Mouse (Mus musculus): Measurements from ENCODE around the gene Vti1b.
A peak's percentile ranks its signal among the peaks of the same experiment; 100 is the strongest.
"Not testable (repeated sequence)": the region's sequence is repeated elsewhere in the genome, so short reads cannot be mapped to it uniquely, and the experiment has no call there.

Vti1b gene

DNA sequence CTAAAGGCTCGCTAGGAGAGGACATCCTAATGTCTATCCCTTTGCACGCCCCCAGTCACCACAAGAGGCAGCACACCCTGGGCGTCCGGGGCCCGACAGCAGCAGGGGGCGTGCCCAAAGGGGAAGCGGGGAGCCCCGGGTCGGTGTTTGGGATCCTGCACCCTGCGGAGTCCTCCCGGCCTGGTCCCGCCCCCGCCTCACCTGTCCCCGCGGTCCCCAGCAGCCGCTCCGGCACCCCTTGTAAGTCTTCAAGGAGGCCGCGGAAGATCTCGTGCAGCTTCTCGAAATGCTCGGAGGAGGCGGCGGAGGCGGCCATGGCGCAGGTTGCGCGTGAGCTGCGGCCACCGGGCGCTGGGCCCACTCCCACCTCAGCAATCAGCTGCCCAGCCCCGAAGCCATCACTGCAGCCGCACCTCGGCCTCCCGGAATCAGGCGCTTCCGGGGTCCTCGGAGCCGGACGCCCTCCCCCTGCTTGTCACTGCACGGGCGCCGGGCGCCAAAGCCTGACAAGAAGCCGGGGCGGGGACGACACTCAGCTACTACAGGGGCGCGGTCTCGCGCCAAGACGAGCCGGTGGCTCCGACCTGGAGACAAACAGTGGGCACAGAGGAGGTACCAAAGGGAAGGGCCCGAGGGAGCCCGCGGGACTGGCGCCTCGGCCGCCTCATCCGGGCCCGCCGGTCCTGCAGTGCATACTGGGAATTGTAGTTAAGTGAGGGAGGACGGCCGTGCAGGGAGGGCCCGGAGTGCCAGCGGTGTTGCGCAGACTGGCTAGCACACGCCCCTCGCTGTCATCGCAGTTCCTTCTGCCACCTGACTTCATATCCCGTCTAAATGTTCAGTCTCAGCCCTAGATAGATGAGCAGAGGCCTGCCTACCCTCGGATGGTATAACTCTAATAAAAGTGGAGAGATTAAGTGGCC is at the start of gene Vti1b:
Gene Vti1b, minus strand, starts transcription at position 649 of the 923 bp plus-strand sequence.
- peak; percentile 91 to 93 for DNase-seq

DNA sequence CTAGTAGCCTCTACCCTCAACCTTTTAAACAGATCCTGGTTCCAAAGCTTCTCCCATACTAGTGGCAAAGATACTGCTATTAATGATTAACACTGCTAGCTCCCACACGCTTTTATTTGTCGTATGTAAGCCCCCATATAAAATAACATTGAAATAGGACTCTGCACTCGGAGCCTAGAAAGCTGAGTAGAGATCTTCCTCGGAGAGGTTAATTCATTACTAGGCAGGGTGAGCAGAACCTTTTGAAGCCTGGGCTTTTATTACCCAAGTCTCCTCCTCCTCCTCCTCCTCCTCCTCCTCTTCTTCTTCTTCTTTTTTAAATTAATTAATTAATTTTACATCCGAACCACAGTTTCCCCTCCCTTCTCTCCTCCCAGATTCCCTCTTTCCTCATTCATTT is 45.0 kb upstream of the Vti1b start:
- no peak for DNase-seq

DNA sequence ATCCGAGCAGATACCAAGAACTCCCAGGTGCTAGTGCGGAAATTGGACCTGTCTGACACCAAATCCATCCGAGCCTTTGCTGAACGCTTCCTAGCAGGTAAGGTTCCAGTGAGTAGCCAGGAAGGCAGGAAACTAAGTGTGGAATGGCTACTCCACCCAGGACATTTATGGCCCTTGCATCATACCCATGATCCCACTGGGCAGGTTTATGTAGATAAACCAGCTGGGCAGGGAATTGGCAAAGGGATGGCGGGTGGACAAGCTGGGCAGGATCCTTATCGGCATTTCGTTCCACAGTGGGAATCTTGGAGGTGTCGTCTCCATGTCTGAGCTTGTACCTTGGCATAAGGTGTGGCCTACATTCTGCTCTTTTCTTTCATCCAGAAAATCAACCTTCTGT is 39.0 kb upstream of the Vti1b start:
- DNase-seq = no peak

DNA sequence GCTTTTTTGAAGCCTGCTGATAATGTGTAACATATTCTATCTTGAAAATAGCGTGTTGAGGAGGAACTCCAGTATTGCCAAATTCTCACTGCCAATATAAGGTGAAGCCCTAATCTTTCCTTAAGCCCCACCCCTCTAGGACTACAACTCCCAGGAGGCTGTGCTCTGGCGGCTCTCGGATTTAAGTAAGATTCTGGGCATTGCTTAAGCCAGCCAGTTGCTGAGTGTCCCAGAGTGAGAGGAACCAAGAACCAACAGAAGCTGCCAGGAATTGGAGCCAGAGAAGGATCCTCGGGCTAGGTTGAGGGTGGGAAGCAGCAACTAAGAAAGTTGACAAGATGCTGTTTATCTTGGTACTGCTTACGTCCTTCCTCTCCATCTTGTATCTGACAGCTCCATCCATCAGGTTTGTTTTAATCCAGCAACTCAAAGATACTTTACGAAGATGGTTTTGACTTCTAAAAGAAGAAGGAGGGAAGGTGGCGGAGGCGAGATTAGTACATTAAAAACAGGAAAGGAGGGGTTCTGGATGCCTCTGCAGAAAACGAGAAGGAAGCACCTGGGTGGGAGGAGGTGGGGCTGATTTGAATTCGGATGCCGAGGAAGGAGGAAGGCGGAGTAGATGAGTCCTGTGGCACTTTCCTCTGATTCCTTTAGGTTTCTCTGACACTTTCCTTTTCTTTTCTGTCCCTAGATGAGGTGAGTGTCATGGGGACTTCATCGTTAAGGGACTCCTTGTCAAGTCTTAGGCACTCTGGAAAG is 36.4 kb upstream of the Vti1b start, which contains the start of gene Rdh12:
Gene Rdh12, plus strand, starts transcription at position 212 of the 762 bp plus-strand sequence.
- DNase-seq = peak; percentile 47 to 53

DNA sequence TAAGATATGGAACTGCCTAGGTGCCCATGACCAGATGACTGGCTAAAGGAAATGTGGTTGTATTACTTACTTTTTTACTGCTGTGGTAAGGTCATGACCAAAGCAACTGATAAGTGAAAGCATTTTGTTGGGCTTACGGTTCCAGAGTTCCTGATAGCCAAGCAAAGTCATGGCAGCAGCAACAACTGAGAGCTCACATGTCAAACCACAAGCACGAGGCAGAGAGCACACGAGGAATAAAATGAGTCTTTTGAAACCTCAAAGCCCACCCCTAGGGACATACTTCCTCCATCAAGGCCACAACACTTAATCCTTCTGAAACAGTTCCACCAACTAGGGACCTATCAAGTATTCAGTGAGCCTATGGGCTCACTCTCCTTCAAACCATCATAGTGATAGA is 29.4 kb upstream of the Vti1b start:
- DNase-seq = no peak

DNA sequence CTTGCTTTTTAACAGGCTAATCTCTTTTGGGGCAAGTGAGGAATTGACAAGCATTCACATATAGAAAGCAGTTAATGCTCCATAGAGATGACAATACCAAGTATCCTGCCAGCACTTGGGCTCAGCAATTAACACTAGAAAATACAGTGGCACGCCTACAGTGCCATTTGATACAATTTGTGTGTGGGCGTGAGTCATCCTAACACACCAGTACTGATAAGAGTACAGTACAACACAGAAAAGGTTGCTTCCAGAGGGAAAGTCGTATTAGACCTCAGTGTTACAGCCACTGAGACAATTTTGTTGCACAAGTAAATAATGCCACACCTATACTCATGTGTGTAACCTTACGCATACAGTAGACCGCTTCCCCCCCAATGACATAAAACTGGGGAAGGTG is 24.6 kb upstream of the Vti1b start:
- no peak for DNase-seq

DNA sequence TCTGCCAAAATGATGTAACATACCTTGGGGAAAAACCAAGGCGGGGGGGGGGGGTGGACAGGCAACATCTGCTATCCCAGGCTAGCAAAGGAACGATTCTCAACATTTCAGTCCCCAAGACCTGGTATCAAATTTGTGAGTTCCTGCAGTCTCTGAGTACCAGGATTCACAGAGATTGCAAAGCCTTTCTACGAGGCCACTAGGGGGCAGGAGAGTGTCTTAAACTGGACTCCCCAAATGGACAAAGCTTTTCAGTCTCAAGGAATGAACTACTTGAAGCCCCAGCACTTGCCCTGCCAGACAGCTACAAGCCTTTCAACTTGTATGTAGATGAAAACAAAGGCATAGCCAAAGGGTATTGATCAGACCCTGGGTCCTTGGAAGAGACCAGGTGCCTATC is 21.0 kb upstream of the Vti1b start:
- DNase-seq = peak; percentile 84 to 86

DNA sequence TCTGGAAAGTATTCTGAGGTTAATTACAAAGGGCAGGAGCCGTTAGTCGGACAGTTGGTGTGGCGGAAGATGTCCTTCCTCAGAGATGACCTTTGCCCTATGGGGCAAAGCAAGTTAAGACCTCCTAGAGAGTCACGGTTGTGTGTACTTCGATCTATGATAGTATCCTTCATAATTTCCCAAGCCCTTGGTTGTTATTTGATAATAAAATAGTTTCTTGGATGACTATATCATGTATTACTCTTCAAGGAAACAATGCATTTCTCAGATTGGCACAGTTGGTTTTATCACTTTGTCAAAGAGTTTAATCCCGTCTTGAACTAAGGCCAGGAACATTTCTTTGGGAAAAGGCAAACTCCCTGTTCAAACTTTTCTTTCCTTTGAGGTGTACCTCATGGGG is 19.7 kb upstream of the Vti1b start, which contains the start of gene Rdh11:
Gene Rdh11, minus strand, starts transcription at position 101 of the 400 bp plus-strand sequence.
- no peak for DNase-seq

DNA sequence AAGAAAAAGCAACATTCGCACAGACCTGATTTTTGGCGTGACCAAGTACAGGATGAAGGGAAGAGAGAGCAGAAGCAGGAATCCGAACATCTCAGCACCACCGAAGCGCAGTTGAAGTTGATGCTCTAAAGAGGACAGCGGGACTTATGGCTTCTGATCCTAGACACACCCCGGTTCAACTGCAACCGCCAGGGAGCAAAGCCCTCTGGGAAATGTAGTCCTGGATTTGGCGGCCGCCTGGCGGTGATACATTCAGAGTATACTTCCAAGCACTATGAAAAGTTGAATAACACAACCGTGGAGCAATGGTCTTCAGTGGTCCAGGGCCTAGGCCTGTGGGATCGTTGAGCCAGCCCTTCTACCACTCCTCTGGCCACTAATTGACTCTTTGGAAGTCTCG is 19.2 kb upstream of the Vti1b start:
- DNase-seq = peak; percentile 86 to 87

DNA sequence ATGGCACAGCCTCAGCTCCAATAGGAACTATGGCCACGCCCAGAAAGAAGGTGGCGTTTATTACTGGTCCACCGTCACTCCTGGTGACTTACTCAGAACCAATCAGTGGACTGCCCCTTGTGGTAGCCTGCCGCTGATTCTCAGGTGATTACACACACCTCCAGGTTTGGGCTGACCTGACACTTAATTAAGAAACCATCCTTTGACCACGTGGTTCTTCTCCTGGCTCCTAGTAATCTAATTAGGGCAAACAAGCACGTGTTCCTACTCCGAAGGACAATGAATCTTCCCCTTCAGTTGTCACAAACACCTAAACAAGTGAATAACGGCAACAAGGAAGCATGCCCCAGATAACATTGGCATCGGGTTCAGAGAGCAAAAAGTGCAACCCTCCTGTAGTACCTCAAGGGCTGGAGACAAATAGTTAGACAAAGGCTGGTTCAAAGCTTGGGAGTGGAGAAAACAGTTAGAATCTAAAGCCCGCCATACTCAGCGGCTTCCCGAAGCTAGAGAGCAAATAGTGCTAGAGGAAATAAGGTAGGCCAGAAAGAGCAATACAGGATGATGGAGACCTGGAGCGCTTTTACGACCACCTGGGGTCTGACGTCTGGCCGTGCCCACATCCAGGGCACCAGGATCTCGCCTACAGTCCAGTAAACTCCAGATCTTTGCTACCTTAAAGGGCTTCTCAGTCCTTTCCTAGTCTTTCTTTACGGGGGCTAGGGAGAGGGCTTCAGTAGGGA is 18.6 kb upstream of the Vti1b start:
- peak; percentile 86 to 87 for DNase-seq

DNA sequence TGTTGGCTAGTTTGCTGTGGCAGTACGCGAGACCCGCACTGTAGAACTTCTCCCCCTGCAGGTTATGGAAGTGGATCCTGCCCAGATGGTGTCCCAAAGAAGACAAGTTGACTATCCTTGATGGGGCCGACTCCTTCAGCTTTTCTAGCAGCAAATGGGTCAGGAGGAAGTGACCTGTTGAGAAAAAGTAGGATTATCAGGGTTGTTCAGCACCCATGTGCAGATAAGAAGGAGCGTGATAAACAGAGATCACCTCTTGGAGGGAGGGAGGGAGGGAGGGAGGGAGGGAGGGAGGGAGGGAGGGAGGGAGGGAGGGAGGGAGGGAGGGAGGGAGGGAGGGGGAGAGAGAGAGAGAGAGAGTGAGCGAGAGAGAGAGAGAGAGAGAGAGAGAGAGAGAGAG is 12.7 kb upstream of the Vti1b start:
- not testable (repeated sequence) for DNase-seq

DNA sequence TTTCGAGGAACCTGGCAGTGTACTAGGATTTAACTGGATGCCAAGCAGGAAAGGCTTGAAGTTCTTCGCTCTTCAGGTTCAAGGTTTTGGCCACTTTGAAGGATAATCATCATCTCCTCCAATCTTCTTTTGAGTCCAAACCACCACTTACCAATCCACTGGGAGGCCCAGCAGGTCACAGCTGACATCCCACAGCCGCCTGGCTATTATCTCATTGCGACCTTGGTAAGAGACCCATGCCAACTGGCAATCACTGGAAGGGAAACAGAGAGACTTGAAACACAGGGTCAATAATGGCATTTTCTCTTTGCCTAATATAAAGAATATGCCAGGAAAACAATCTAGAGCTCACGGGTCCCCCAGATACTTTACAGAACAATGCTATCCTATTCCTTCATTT is 3.5 kb upstream of the Vti1b start:
- DNase-seq = no peak

DNA sequence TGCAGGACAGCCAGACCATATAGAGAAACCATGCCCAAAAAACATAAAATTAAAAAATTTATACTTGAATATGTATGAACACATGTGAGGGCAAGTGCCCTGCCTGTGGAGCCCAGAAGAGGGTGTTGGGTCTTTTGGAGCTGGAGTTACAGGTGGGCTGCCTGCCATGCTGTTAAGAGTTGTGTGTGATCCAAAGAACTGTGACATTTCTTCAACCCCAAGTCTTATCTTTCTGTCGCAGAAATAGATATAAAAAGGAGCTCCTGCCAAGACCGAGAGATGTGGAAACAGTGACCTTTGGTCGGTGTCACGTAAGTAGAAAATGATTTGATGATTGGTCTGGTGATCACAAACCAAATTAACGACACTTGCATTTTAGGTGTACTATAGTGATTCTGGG is 1.3 kb upstream of the Vti1b start:
- peak; percentile 26 for DNase-seq

DNA sequence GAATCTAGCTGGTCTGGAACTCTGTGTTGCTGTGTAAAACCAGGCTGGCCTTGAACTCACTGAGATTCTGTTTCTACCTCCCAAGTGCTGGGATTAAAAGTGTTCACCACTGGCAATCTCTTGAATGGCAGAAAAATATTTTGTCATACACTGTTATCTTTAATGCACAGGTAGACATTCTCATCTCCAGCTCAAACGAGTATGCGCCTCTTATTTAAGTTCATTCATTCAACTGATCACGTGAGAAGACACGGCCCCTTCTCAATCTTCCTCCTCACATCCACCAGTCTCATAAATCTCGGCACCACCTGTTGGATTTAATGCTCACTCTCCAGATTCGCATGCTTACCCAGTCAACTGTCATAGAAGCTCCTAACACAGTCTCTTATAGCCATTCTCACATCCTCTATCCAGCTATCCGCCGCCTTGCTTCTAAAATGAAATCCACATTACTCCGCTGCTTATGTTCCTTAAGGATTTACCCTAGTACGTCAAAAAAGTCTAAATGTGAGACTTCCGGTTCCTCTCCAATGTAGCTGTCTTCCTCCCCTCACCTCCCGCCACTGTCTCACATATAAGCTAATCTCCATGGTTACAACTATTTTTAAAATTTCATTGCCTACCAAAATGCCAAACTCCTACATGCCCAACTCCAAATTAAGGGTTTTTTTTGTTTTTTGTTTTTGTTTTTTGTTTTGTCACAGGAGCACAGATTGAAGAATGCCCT is 1.0 kb downstream of the Vti1b start:
- DNase-seq = peak in 1 of 2 experiments; percentile 32

DNA sequence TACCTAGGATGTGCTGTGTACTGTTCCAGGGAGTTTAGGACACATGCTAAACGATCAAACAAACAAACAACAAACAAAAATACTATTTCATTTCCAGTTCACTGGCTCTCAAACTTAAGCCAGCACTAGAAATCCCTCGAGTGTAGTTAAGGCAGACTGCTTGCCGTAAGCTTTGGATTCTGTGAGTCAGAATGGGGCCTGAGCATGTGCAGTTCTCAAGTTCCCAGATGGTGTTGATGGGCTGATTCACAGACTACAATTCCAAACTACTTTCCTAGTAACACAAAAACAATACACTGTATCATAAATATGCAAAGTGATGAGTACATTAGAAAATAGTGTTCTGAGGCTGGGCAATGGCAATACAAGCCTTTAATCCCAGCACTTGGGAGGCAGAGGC is 2.0 kb downstream of the Vti1b start:
- DNase-seq = no peak

DNA sequence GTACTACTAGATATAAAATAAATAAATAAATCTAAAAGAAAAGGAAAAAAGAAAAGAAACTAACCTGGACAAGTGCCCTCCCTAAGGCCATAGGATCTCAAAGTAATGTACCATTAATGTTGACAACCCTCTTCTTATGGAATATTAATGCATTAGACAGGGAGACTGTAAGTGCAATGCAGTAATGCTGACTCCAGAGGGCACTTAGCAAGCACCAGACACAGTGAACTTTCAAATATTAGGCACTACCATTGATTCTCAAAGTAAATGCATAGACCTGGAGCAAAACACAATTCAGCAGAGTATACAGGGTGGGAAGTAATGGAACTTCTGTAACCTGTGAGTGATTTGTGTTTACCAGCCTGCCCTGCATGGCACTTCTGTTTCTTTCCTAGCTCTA is 3.3 kb downstream of the Vti1b start:
- DNase-seq = no peak

DNA sequence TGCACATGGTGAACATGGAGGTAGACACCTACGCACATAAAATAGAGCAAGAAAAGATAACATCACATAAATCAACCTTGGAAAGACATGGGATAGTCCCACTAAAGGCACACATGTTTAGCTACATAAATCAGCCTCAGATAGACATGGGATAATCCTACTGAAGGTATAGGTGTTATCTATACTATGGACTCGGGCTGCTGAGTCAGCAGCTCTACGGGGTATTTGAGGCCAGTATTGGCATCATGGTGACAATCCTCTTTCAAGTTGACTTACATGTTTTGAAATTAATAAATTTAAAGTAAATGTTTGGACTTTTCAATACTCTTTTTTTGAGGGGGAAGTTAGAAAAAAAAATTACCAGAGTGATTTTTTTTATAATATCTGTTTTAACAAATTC is 9.6 kb downstream of the Vti1b start:
- no peak for DNase-seq

DNA sequence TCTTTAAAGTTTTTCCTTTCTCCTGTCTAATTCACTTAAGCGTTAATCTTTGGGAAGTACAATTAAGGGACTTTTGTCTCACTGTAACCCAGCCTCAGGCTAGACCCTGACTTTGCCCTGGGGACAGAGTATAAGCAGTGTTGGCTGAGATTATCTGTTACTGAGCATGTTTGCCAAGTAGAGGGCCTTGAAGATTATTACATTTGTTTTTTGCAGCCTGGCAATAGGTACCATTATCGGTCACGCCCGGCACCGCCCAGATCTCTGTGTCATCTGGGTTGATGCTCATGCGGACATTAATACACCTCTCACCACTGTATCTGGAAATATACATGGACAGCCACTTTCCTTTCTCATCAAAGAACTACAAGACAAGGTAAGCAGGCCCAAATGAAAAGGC is 22.8 kb downstream of the Vti1b start:
- no peak for DNase-seq

DNA sequence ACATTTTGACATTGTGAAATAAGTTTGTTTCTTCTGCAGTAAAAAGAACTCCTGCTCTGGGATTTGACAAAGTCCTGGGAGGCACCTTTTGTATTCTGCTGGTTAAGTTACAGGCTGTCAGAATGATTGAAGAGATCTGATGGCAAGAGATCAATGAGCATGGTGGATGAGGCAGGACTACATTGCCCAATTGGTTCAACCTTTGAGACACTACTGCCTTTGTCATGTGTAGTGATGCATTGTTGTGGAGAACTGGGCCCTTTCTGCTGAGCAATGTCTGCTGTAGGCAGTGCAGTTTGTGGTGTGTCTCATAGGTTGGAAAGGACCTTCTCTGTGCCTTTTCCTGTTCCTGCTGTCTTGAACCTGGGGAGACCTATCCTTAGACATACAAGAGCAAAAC is 31.1 kb downstream of the Vti1b start:
- no peak for DNase-seq

DNA sequence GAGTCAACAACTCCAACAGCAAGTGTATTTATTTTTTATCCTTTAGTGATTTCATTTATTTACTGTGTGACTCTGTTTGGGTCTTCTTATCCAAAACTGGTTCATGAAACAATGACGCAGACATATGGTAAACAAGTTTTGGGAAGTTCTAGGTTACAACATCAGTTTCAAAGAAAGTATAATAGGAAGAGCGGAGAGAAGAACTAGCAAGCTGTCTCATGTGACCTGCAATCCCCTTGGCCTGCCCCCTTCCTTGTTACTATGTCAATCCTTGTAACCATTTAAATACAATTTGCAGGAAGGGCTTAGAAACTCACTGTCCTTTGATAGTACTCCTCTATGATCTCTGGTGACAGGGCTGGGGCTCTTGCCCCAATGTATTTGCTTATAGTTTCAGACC is 31.7 kb downstream of the Vti1b start:
- no peak for DNase-seq

DNA sequence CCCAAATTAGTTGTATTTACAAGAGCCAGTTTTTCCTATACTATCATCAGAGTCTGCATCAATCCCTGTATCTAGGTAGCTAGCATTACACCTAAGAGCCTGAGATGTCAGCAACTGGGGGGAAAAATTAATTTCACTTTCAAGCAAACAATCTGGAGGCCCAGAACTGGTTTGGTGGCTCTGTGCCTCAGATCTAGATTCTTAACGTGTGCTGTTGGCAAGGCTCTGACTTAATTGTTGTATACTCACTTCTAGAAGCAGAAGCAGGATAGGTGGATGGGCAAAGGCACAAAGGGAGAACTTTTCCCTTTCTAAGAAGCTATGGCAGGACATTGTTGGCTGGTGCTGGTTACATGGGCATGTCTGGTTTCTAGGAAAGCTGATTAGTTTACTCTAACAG is 33.0 kb downstream of the Vti1b start:
- DNase-seq = no peak

DNA sequence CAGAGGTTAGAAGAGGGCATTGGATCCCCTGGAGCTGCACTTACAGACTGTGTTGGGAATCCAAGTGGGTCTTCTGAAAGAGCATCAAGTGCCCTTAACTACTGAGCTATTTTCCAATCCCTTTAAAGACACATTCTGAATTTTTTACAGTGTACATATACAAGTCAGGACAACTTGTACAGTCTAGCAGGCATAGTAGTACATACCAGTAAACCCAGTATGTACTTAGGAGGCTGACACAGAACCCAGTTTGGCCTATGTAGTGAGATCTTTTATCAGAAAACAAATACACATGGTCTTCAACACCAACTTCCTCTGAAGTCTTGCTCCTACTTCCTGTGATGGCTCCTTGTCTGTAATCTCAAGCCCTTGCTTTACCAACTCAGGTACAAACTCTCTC is 33.5 kb downstream of the Vti1b start:
- no peak for DNase-seq
